Mouse (Mus musculus) embryonic facial prominence, embryonic 14.5 days (tissue): ENCODE results near the gene Kdm1a. TPM values are rescaled to one million over a fixed set of nuclear protein-coding genes. Genes with fewer than 3 reads are reported as not detected.
A peak's percentile ranks its signal among the peaks of the same experiment; 100 is the strongest.

Experiments
- ATAC-seq: fragments of 200-750 bp; cut with Nextera tagmentation; 2 replicates; pipeline ENCODE4 v1.8.0; 2017; ENCODE audit warnings: low read depth, moderate number of reproducible peaks, moderate TSS enrichment
- DNase-seq: peaks from one replicate; pipeline ENCODE4 v3.0.0-alpha.2; 2015; ENCODE audit warnings: low spot score
- H3K27ac ChIP-seq: fragments of 300-500 bp; sonication (generic); replicated peaks from 2 replicates; pipeline ENCODE4 v1.5.1; 2014; ENCODE audit warnings: low read depth, mild to moderate bottlenecking, low read length, moderate library complexity
- H3K27me3 ChIP-seq: fragments of 300-500 bp; sonication (generic); replicated peaks from 2 replicates; pipeline ENCODE4 v1.6.1; 2014; ENCODE audit warnings: low read length; ENCODE audit not compliant: control insufficient read depth, insufficient read depth
- H3K36me3 ChIP-seq: fragments of 300-500 bp; sonication (generic); 2 replicates; pipeline ENCODE4 v1.6.1; 2014; ENCODE audit warnings: low read length, mixed read lengths; ENCODE audit not compliant: control insufficient read depth, insufficient read depth
- H3K4me1 ChIP-seq: fragments of 300-500 bp; sonication (generic); 2 replicates; pipeline ENCODE4 v1.6.1; 2014; ENCODE audit warnings: antibody characterized with exemption, low read length; ENCODE audit not compliant: control insufficient read depth, insufficient read depth
- H3K4me2 ChIP-seq: fragments of 300-500 bp; sonication (generic); 2 replicates; pipeline ENCODE4 v1.6.1; 2014; ENCODE audit warnings: low read depth, mild to moderate bottlenecking, low read length, moderate library complexity, mixed read lengths
- H3K4me3 ChIP-seq: fragments of 300-500 bp; sonication (generic); 2 replicates; pipeline ENCODE4 v1.5.1; 2014; ENCODE audit warnings: low read depth, mild to moderate bottlenecking, low read length
- H3K9ac ChIP-seq: fragments of 300-500 bp; sonication (generic); 2 replicates; pipeline ENCODE4 v1.6.1; 2014; ENCODE audit warnings: low read depth, mild to moderate bottlenecking, low read length, moderate library complexity, mixed read lengths
- H3K9me3 ChIP-seq: fragments of 300-500 bp; sonication (generic); 2 replicates; pipeline ENCODE4 v1.6.1; 2016; ENCODE audit warnings: low read length; ENCODE audit not compliant: control insufficient read depth
- WGBS: fragments of 180-500 bp; shearing (Covaris S2); extraction: QIAGEN DNeasy Blood & Tissue Kit; methylation state at CpG from one replicate; pipeline ENCODE4 v1.1.7; 2014; 5-methylcytosine and 5-hydroxymethylcytosine counted together
- polyA plus RNA-seq: library from polyadenylated mRNA; unstranded; fragments of >200 nt; fragmentation: Nextera tagmentation; extraction: Ambion mirVana; gene quantifications from 2 replicates; pipeline ENCODE4 v1.2.1, GENCODE M21; 2014

Gene Kdm1a
- polyA plus RNA-seq = 48.6 and 54.1 TPM in 2 replicates

- peak within 1 kb of the TSS; percentile 95 for H3K27ac ChIP-seq
- peaks cover 9% of the 10 kb centered on the region for H3K4me1 ChIP-seq
- peak within 1 kb of the TSS; percentile 53 for H3K4me2 ChIP-seq
- no peaks in the 10 kb centered on the region for H3K9me3 ChIP-seq
- 0% methylated on average over 17 of the region's 45 CpGs for WGBS
- peak within 1 kb of the TSS; percentile 99 for H3K9ac ChIP-seq
- peak within 1 kb of the TSS; percentile 100 for H3K4me3 ChIP-seq
- DNase-seq = peak; percentile 96
- H3K27me3 ChIP-seq = no peaks in the 10 kb centered on the region
- ATAC-seq = peak; percentile 95
- H3K36me3 ChIP-seq = 0 out of 2 replicates have a peak, but pooled peaks cover 3% of the 10 kb centered on the region
These were observed at the start of gene Kdm1a for GRCm38 (mm10) chr4:136602568-136602967. Gene Kdm1a, minus strand, starts transcription at chr4:136602723.

DNA sequence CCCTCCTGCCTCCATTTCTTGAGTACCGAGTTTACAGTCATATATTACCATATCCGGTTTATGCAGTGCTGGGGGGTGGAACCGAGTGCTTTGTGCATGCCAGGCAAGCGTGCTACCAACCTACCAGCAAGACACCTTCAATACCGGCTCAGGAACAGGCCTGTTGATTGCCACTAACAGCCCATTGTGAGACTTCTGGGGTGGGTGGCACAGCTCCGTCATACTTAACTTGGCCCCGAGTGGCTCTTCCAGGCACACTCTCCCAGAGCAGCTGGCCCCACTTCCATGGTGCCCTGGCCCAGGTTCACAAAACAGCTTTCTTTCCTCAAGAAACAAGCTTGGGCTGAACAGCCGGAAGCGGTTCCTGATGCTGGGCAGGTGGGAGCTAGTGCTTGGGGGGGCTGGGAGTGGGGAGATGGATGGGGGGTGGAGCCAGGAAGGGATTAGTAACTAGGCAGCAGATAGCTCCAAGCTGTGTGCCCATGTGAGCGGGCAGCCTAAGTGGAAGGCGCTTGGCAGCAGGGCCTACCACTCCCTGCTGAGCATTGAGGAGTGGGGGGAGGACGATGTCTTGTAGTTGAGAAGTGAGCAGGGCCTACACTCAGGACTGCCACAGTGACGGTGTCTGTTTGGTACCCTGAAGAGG lies 49.5 kb upstream of the Kdm1a start:
- Histone ChIP-seq H3K27me3 (no peaks in the 10 kb centered on the region), H3K9ac (no peak overlapping the region), H3K27ac (no peak overlapping the region), H3K4me2 (no peak overlapping the region), H3K4me3 (no peak overlapping the region), H3K36me3 (peaks cover 21% of the 10 kb centered on the region), H3K9me3 (no peaks in the 10 kb centered on the region), H3K4me1 (peaks cover 13% of the 10 kb centered on the region)
- WGBS = 74% methylated on average over 13 of the region's 13 CpGs
- DNase-seq (peak; percentile 51), ATAC-seq (peak; percentile 42; the same call in 1 of the 2 replicates)

GRCm38 (mm10) chr4:136651357-136651811 lies 48.9 kb upstream of the Kdm1a start:
- Histone ChIP-seq H3K9ac (no peak overlapping the region), H3K9me3 (no peaks in the 10 kb centered on the region), H3K27ac (no peak overlapping the region), H3K27me3 (no peaks in the 10 kb centered on the region), H3K4me3 (no peak overlapping the region), H3K36me3 (peaks cover 16% of the 10 kb centered on the region), H3K4me1 (peaks cover 13% of the 10 kb centered on the region), H3K4me2 (no peak overlapping the region)
- DNase-seq (peak; percentile 52), ATAC-seq (peak; percentile 32; the same call in 1 of the 2 replicates)
- WGBS = 56% methylated on average over 3 of the region's 3 CpGs

DNA sequence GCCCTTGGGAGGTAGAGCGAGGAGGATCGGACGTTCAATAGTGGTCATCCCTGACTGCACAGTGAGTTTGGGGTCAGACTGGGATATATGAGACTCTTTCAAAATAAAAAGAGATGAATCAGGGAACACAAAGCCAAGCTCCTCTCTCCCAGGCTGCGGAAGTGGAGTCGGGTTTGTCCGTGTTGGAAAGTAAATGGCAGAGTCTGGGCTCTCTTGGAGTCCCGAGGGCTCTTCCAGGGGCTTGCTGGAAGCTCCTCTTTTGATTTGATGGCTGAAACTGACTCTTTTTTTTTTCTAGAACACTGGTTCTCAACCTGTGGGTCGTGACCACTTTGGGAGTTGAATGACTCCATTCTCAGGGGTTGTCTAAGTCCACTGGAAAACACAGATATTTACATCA lies 47.7 kb upstream of the Kdm1a start:
- Histone ChIP-seq H3K4me3 (no peak overlapping the region), H3K4me2 (no peak overlapping the region), H3K27ac (peak overlapping the region; percentile 39), H3K36me3 (peaks cover 7% of the 10 kb centered on the region; the same call in 1 of the 2 replicates), H3K9ac (no peak overlapping the region), H3K4me1 (peaks cover 13% of the 10 kb centered on the region), H3K27me3 (no peaks in the 10 kb centered on the region), H3K9me3 (no peaks in the 10 kb centered on the region)
- DNase-seq (no peak), ATAC-seq (no peak)
- 68% methylated on average over 8 of the region's 8 CpGs for WGBS

DNA sequence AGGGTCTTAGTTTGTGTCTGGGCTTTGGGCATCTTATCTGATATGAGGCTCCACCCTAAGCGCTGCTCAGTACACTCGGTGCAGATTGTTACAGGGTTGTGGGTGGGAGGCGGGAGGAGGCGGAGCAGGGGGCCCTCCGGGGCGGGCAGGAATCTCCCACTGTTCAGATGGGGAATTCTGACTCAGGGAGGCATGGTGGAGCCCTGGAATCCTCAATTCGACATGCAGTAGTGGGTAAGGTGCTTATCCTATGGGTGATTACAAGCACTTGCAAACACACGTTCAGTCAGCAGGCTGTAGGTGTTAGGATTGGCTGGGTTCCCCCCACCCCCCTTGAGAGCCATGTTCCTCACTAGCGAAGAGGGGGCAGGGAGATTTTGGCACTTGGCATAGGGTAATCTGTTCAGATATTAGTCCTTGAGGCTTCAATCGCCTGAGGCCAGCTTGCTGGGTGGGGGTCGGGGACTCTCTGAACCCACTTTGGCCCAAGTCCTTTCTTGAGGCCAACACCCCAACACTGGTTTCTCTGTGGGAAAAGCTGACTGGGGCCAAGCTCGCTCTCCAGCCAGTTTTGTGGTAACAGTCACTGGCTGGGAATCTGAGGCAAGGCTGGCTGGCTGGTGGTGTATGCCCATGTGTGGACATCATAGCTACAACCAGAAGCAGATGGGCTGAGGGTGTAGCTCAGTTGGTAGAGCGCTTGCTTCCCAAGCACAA lies 47.1 kb upstream of the Kdm1a start:
- ATAC-seq (peak; percentile 44), DNase-seq (peak; percentile 69)
- Histone ChIP-seq H3K9me3 (no peaks in the 10 kb centered on the region), H3K27me3 (no peaks in the 10 kb centered on the region), H3K36me3 (0 out of 2 replicates have a peak, but pooled peaks cover under 1% of the 10 kb centered on the region), H3K4me2 (peak overlapping the region; percentile 50), H3K4me3 (peak overlapping the region; percentile 14; the same call in 1 of the 2 replicates), H3K27ac (peak overlapping the region; percentile 65), H3K4me1 (peaks cover 13% of the 10 kb centered on the region), H3K9ac (peak overlapping the region; percentile 22; the same call in 1 of the 2 replicates)
- 28% methylated on average over 13 of the region's 13 CpGs for WGBS

GRCm38 (mm10) chr4:136648922-136649479 lies 46.5 kb upstream of the Kdm1a start:
- DNase-seq (peak; percentile 79), ATAC-seq (peak; percentile 38)
- Histone ChIP-seq H3K4me2 (peak overlapping the region; percentile 50), H3K27me3 (no peaks in the 10 kb centered on the region), H3K36me3 (no peaks in the 10 kb centered on the region), H3K4me1 (peaks cover 13% of the 10 kb centered on the region), H3K9ac (peak overlapping the region; percentile 22; the same call in 1 of the 2 replicates), H3K27ac (peak overlapping the region; percentile 65), H3K4me3 (peak overlapping the region; percentile 14; the same call in 1 of the 2 replicates), H3K9me3 (no peaks in the 10 kb centered on the region)
- WGBS = 6% methylated on average over 11 of the region's 11 CpGs

DNA sequence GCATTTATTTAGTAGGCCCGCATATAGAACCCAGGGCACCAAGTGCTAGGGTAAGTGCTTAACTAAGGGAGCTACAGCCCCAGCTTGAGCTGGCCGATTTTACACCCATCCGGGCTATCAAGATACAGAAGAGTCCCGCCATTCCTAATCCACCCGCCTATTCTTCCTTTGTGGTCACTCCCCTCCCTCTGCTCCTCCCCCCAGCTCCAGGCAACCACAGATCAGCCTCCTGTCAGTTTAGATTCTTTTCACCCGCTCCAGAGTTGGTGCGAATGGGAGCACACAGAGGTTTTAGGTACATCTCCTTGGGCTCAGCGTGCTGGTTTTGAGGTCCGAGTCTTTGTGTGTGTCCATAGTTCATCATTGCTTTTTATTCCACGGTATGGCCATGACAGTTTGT lies 36.4 kb upstream of the Kdm1a start:
- H3K9ac ChIP-seq = no peak overlapping the region
- H3K4me2 ChIP-seq = peak overlapping the region; percentile 18; the same call in 1 of the 2 replicates
- H3K4me1 ChIP-seq = peaks cover 4% of the 10 kb centered on the region; the same call in 1 of the 2 replicates
- no peaks in the 10 kb centered on the region for H3K9me3 ChIP-seq
- H3K4me3 ChIP-seq = no peak overlapping the region
- H3K27ac ChIP-seq = no peak overlapping the region
- H3K36me3 ChIP-seq = no peaks in the 10 kb centered on the region
- H3K27me3 ChIP-seq = peaks cover 22% of the 10 kb centered on the region
- DNase-seq (peak; percentile 76), ATAC-seq (peak; percentile 53)
- 8% methylated on average over 10 of the region's 10 CpGs for WGBS

DNA sequence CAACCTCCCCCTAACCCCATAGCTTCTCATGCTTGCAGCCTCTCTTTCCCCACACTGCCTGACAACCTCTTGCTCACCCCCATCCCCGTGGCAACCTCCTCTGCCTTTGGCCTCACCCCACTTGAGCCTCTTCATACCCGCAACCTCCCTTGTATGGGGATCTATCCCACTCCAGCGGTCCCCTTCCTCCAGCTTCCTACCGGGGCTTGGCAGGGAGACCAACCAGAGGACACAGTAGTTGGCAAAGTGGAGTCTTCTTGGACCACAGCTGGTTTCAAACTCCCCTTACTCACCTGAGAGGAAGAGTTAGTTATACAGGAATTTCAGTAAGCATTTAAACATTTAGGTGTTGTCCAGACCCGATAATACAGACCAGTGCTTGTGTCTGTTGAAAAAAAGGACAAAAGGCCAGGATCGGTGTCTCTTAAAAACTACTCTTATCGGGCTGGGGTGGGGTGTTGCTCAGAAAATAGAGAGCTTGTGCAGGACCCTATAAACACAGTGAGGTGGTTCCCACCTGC lies 35.8 kb upstream of the Kdm1a start:
- no peak for DNase-seq

More for the DNA sequence above, 35.8 kb upstream of the Kdm1a start:
- Histone ChIP-seq H3K27me3 (peaks cover 22% of the 10 kb centered on the region), H3K4me3 (peak overlapping the region; percentile 55; the same call in 1 of the 2 replicates), H3K4me1 (peaks cover 4% of the 10 kb centered on the region; the same call in 1 of the 2 replicates), H3K9ac (no peak overlapping the region), H3K36me3 (no peaks in the 10 kb centered on the region), H3K27ac (no peak overlapping the region), H3K9me3 (no peaks in the 10 kb centered on the region), H3K4me2 (peak overlapping the region; percentile 94)
- WGBS = 34% methylated on average over 7 of the region's 7 CpGs
- ATAC-seq = no peak
